ENCODE assay signal across 8 mouse cellular contexts in the genomic region with DNA sequence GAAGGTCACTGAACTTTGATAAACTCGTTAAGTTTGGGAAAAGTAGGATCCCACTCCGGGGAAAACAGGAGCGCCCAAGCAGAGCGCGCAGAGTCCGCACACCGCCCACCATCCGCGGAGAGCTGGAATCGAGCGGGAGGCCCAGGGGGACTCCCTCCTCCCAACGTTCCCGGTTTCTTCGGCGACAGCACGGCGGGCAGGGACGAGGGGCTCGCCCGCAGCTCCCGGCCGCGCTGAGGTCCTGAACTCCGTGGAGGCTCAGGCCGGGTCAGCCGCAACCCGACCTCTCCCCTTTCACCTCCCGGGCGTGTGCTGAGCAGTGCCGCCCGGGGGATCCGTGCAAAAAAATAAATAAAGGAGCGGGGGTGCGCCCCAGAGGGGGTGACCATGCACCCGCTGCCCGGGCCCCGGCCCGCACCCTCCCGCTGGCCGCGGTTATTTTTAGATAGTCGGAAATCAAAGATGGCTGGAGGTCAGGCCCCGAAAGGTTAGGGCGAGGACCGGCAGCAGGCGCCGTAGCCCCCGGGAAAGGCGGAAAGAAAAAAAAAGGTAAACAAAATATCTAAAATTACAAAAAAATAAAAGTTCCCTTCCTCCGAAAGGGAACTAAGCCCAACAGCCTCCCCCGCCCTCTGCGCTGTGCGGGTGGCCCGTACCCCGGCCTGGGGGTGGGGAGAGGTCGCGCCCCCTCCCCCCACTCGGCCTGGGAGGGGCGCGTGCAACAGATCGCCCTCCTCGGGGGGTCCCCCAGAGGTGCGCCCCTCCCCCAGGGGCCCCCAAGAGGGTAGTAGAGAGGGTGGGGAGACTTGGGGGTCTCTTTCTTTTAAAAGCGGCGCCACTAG. TPM values are rescaled to one million over a fixed set of nuclear protein-coding genes. Genes with fewer than 3 reads are reported as not detected.
DNase-seq lines count a peak whose midpoint lies in the region; ATAC-seq lines count a peak whose summit lies in the region.

No protein-coding gene starts in this region.

- no peaks in the 10 kb centered on the region for H3K36me3 ChIP-seq in forebrain, embryonic 16.5 days (ENCODE audit: control insufficient read depth, insufficient read depth)
- H3K36me3 ChIP-seq in intestine, embryonic 15.5 days, result no peaks in the 10 kb centered on the region
- H3K36me3 ChIP-seq in neural tube, embryonic 13.5 days, result no peaks in the 10 kb centered on the region

- no peaks in the 10 kb centered on the region for H3K9me3 ChIP-seq in forebrain, embryonic 16.5 days (ENCODE audit: control insufficient read depth, low read length)
- H3K9me3 ChIP-seq in intestine, embryonic 15.5 days, result no peaks in the 10 kb centered on the region
- H3K9me3 ChIP-seq in neural tube, embryonic 13.5 days, result no peaks in the 10 kb centered on the region

- ATAC-seq in forebrain, embryonic 16.5 days, result no peak
- peak; percentile 27 for ATAC-seq in intestine, embryonic 15.5 days
- ATAC-seq in neural tube, embryonic 13.5 days (ENCODE audit: low read depth), result peak; percentile 20; the same call in 1 of the 2 replicates

- under 1% methylated on average over 65 of the region's 65 CpGs for WGBS in forebrain, embryonic 16.5 days
- WGBS in intestine, embryonic 15.5 days, result under 1% methylated on average over 65 of the region's 65 CpGs
- under 1% methylated on average over 65 of the region's 65 CpGs for WGBS in neural tube, embryonic 13.5 days

- peak overlapping the region; percentile 47 for H3K4me3 ChIP-seq in forebrain, embryonic 16.5 days (replicated peaks; ENCODE audit: low read length)
- H3K4me3 ChIP-seq in intestine, embryonic 15.5 days (replicated peaks), result peak overlapping the region; percentile 63
- peak overlapping the region; percentile 52 for H3K4me3 ChIP-seq in neural tube, embryonic 13.5 days

- peak; percentile 14 to 20 for DNase-seq in kidney, postnatal 4 days
- DNase-seq in kidney, adult 9 months, result no peak
- DNase-seq in thymus, postnatal 4 days, result no peak
- no peak for DNase-seq in cerebellum, adult 9-11 months
- DNase-seq in adrenal gland, postnatal 36 days, result no peak

- H3K27ac ChIP-seq in forebrain, embryonic 16.5 days (ENCODE audit: low read length), result no peak overlapping the region
- H3K27ac ChIP-seq in intestine, embryonic 15.5 days, result peak overlapping the region; percentile 64; the same call in 1 of the 2 replicates
- 0 out of 2 replicates have a peak overlapping the region, but pooled peaks have one; percentile 1 for H3K27ac ChIP-seq in neural tube, embryonic 13.5 days (replicated peaks)

- H3K4me1 ChIP-seq in forebrain, embryonic 16.5 days (replicated peaks; ENCODE audit: control insufficient read depth, insufficient read depth, low read length), result peaks cover 39% of the 10 kb centered on the region
- peaks cover 26% of the 10 kb centered on the region for H3K4me1 ChIP-seq in intestine, embryonic 15.5 days (replicated peaks)
- peaks cover 55% of the 10 kb centered on the region for H3K4me1 ChIP-seq in neural tube, embryonic 13.5 days (replicated peaks)

- peaks cover 55% of the 10 kb centered on the region for H3K27me3 ChIP-seq in forebrain, embryonic 16.5 days (replicated peaks; ENCODE audit: control insufficient read depth, insufficient read depth, low read length)
- peaks cover 38% of the 10 kb centered on the region for H3K27me3 ChIP-seq in intestine, embryonic 15.5 days (replicated peaks)
- H3K27me3 ChIP-seq in neural tube, embryonic 13.5 days, result peaks cover 62% of the 10 kb centered on the region

- H3K9ac ChIP-seq in forebrain, embryonic 16.5 days (replicated peaks; ENCODE audit: low read depth, low read length), result peak overlapping the region; percentile 52
- H3K9ac ChIP-seq in intestine, embryonic 15.5 days, result peak overlapping the region; percentile 56
- H3K9ac ChIP-seq in neural tube, embryonic 13.5 days, result peak overlapping the region; percentile 72

- H3K4me2 ChIP-seq in forebrain, embryonic 16.5 days (ENCODE audit: low read length), result peak overlapping the region; percentile 84
- peak overlapping the region; percentile 99 for H3K4me2 ChIP-seq in intestine, embryonic 15.5 days (replicated peaks)
- peak overlapping the region; percentile 93 for H3K4me2 ChIP-seq in neural tube, embryonic 13.5 days

RNA-seq across cellular contexts. Expression of a gene that starts 1.8 kb away (rescaled TPM):
- polyA plus RNA-seq in forebrain, embryonic 16.5 days (2015; fragmentation: Nextera tagmentation; extraction: Ambion mirVana), result 0.54 and 1.1 TPM in 2 replicates
- 1.9 and 2.2 TPM in 2 replicates for polyA plus RNA-seq in intestine, embryonic 15.5 days (2015; fragmentation: Nextera tagmentation; extraction: Ambion mirVana)
- 0.81 and 3.1 TPM in 2 replicates for polyA plus RNA-seq in neural tube, embryonic 13.5 days (2015; fragmentation: Nextera tagmentation; extraction: Ambion mirVana)
- not detected for total RNA-seq in adrenal gland, postnatal 36 days (2021)

RNA-seq across cellular contexts. Expression of a gene that starts 23.7 kb away (rescaled TPM):
- 53.9 and 60.4 TPM in 2 replicates for polyA plus RNA-seq in forebrain, embryonic 16.5 days (2015; fragmentation: Nextera tagmentation; extraction: Ambion mirVana)
- polyA plus RNA-seq in intestine, embryonic 15.5 days (2015; fragmentation: Nextera tagmentation; extraction: Ambion mirVana), result 23.4 and 24.9 TPM in 2 replicates
- 58.9 and 72.6 TPM in 2 replicates for polyA plus RNA-seq in neural tube, embryonic 13.5 days (2015; fragmentation: Nextera tagmentation; extraction: Ambion mirVana)
- 10 to 100 TPM; 70.2 to 81.5 TPM for total RNA-seq in adrenal gland, postnatal 36 days (2021)

Comparison
In these comparisons a context has a peak if more than half of its experiments do, and no peak if none do; other contexts are left out.
1. DNase-seq: peak in kidney, postnatal 4 days (2 of 2); none in kidney, adult 9 months (single experiment), thymus, postnatal 4 days (single experiment), cerebellum, adult 9-11 months (single experiment) and adrenal gland, postnatal 36 days (0 of 2).
2. Peak in every context shown above with its lines, with median percentiles within 50 percentile points of each other: H3K4me2 ChIP-seq, H3K4me3 ChIP-seq and H3K9ac ChIP-seq.